Mouse (Mus musculus) embryonic facial prominence, embryonic 15.5 days (tissue): ENCODE data around the gene Rpl21. TPM values are rescaled to one million over a fixed set of nuclear protein-coding genes. Genes with fewer than 3 reads are reported as not detected.

Experiments used
- ATAC-seq: fragments of 200-750 bp; cut with Nextera tagmentation; 2 replicates; pipeline ENCODE4 v1.8.0; 2017; ENCODE audit warnings: low read depth, moderate TSS enrichment; ENCODE audit not compliant: insufficient number of reproducible peaks, low FRiP score, low TSS enrichment
- H3K27ac ChIP-seq: fragments of 300-500 bp; sonication (generic); replicated peaks from 2 replicates; pipeline ENCODE4 v1.5.1; 2015; ENCODE audit warnings: mild to moderate bottlenecking, inconsistent platforms
- H3K27me3 ChIP-seq: fragments of 300-500 bp; sonication (generic); 2 replicates; pipeline ENCODE4 v1.6.1; 2015; ENCODE audit warnings: inconsistent platforms
- H3K36me3 ChIP-seq: fragments of 300-500 bp; sonication (generic); 2 replicates; pipeline ENCODE4 v1.6.1; 2015; ENCODE audit warnings: mild to moderate bottlenecking, inconsistent platforms
- H3K4me1 ChIP-seq: fragments of 300-500 bp; sonication (generic); 2 replicates; pipeline ENCODE4 v1.6.1; 2015; ENCODE audit warnings: inconsistent platforms
- H3K4me2 ChIP-seq: fragments of 300-500 bp; sonication (generic); replicated peaks from 2 replicates; pipeline ENCODE4 v1.6.1; 2015; ENCODE audit warnings: mild to moderate bottlenecking, inconsistent platforms
- H3K4me3 ChIP-seq: fragments of 300-500 bp; sonication (generic); replicated peaks from 2 replicates; pipeline ENCODE4 v1.5.1; 2015; ENCODE audit warnings: mild to moderate bottlenecking, inconsistent platforms
- H3K9ac ChIP-seq: fragments of 300-500 bp; sonication (generic); 2 replicates; pipeline ENCODE4 v1.6.1; 2015; ENCODE audit warnings: inconsistent platforms
- H3K9me3 ChIP-seq: fragments of 300-500 bp; sonication (generic); replicated peaks from 2 replicates; pipeline ENCODE4 v1.6.1; 2016; ENCODE audit warnings: inconsistent platforms
- WGBS: fragments of 180-500 bp; shearing (Covaris S2); methylation state at CpG from one replicate; pipeline ENCODE4 v1.1.7; 2015; 5-methylcytosine and 5-hydroxymethylcytosine counted together
- polyA plus RNA-seq: library from polyadenylated mRNA; unstranded; fragments of >200 nt; fragmentation: Nextera tagmentation; extraction: Ambion mirVana; gene quantifications from 2 replicates; pipeline ENCODE4 v1.2.1, GENCODE M21; 2015

Gene Rpl21
- polyA plus RNA-seq, result 545 and 547 TPM in 2 replicates

DNA sequence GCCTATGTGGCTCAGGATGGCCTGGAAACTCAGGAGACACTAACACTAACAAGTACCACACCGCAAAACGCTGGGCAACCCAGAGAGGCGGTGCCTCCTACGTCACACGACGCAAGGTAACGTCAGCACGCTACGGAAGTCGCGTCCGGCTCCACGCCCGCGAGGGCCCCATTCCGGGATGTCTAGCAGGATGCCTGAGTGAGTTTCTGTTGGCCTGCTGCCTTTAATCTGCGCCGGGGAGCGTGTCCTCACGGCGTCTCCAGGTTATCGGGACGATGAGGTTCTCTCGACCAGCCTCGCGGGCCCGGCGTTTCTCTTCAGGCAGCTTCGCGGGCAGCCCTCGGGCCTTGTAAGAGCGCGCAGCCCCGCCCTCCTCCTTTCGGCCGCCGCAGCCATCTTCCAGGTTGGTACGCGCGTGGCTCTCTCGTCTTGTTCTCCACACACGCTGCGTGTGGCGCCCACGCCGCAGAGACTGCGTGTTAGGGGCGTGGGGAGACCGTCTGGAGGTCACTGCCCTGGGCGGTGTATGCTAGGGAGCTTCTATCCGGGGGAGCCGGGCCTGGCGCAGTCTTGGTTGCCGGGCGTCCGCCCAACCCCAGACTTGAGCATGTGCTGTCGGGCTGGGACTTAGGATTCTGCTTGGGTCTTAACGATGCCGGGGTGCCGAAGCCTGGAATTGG is at the start of gene Rpl21:
Gene Rpl21, plus strand, starts transcription at position 122 of the 680 bp plus-strand sequence.
- H3K27ac ChIP-seq, result peak within 1 kb of the TSS; percentile 92
- H3K4me3 ChIP-seq, result peak within 1 kb of the TSS; percentile 96
- H3K27me3 ChIP-seq, result no peaks in the 10 kb centered on the region
- no peaks in the 10 kb centered on the region for H3K9me3 ChIP-seq
- under 1% methylated on average over 60 of the region's 60 CpGs for WGBS
- peak within 1 kb of the TSS; percentile 62 for H3K4me2 ChIP-seq
- peaks cover 19% of the 10 kb centered on the region for H3K4me1 ChIP-seq
- peak; percentile 97 for ATAC-seq
- H3K9ac ChIP-seq, result peak within 1 kb of the TSS; percentile 96
- peaks cover 38% of the 10 kb centered on the region for H3K36me3 ChIP-seq

GRCm38 (mm10) chr5:146783300-146783699 is 49.4 kb upstream of the Rpl21 start:
- H3K27me3 ChIP-seq, result no peaks in the 10 kb centered on the region
- no peak overlapping the region for H3K4me3 ChIP-seq
- H3K9me3 ChIP-seq, result no peaks in the 10 kb centered on the region
- WGBS, result 85% methylated on average over 10 of the region's 10 CpGs
- H3K4me2 ChIP-seq, result no peak overlapping the region
- H3K27ac ChIP-seq, result no peak overlapping the region
- H3K36me3 ChIP-seq, result peaks cover 7% of the 10 kb centered on the region
- ATAC-seq, result no peak
- no peak overlapping the region for H3K9ac ChIP-seq
- 0 out of 2 replicates have a peak, but pooled peaks cover 8% of the 10 kb centered on the region for H3K4me1 ChIP-seq

DNA sequence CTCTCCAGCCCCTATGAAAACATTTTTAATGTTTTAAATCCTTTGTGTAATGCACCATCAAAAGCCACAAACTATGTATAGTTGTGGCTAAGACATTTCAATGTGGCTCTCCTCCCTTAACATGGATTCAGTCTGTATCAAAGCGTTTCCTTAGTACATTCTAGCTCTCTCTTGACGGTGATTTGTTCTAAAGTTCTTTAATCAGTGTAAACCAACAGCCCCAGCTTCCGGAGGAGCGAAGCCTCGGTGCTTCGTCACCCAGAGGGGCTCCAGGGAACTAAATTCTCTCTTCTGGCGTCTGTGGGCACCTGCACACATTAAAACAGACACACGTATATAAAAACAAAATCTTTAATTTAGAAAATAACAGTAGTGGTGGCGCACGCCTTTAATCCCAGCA is 48.8 kb upstream of the Rpl21 start:
- 90% methylated on average over 10 of the region's 10 CpGs for WGBS
- ATAC-seq, result no peak
- no peak overlapping the region for H3K4me2 ChIP-seq

GRCm38 (mm10) chr5:146786123-146786522 is 46.6 kb upstream of the Rpl21 start:
- no peak overlapping the region for H3K4me2 ChIP-seq
- H3K4me1 ChIP-seq, result peaks cover 22% of the 10 kb centered on the region
- no peak overlapping the region for H3K9ac ChIP-seq
- ATAC-seq, result no peak
- no peak overlapping the region for H3K4me3 ChIP-seq
- H3K27me3 ChIP-seq, result no peaks in the 10 kb centered on the region
- H3K27ac ChIP-seq, result no peak overlapping the region
- no peaks in the 10 kb centered on the region for H3K9me3 ChIP-seq
- peaks cover 7% of the 10 kb centered on the region for H3K36me3 ChIP-seq
- WGBS, result 77% methylated on average over 8 of the region's 8 CpGs

More for the DNA sequence above, 48.8 kb upstream of the Rpl21 start:
- H3K4me1 ChIP-seq, result 0 out of 2 replicates have a peak, but pooled peaks cover 8% of the 10 kb centered on the region
- no peak overlapping the region for H3K9ac ChIP-seq
- no peak overlapping the region for H3K27ac ChIP-seq
- peaks cover 7% of the 10 kb centered on the region for H3K36me3 ChIP-seq
- H3K27me3 ChIP-seq, result no peaks in the 10 kb centered on the region
- no peak overlapping the region for H3K4me3 ChIP-seq
- no peaks in the 10 kb centered on the region for H3K9me3 ChIP-seq

- H3K4me2 ChIP-seq, result no peak overlapping the region
- H3K27me3 ChIP-seq, result no peaks in the 10 kb centered on the region
- H3K36me3 ChIP-seq, result no peaks in the 10 kb centered on the region
- no peak for ATAC-seq
- peaks cover 40% of the 10 kb centered on the region for H3K4me1 ChIP-seq
- no peak overlapping the region for H3K4me3 ChIP-seq
- H3K9ac ChIP-seq, result no peak overlapping the region
- no peak overlapping the region for H3K27ac ChIP-seq
- WGBS, result 72% methylated on average over 9 of the region's 9 CpGs
- no peaks in the 10 kb centered on the region for H3K9me3 ChIP-seq
Observed at GRCm38 (mm10) chr5:146789413-146789812, 43.3 kb upstream of the Rpl21 start.

DNA sequence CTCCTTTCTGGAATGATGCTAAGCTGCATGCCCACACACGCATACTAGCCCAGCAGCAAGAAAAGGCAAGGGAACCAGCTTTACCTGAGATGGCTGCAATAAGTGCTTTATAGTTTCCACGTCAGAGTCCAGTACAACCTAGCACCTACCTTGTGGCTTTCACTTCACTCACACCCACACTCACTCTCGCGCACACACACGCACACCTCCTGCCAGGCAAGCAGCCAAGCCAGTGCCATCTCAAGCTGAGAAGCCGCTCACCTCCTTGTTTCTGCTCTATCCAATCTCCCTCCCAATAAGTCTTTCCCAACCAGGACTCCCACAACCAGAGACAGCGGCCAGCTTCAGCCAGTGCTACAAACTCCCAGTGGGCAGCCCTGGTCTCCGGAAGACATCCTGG is 41.7 kb upstream of the Rpl21 start:
- peaks cover 45% of the 10 kb centered on the region for H3K4me1 ChIP-seq
- H3K9ac ChIP-seq, result no peak overlapping the region
- H3K27me3 ChIP-seq, result no peaks in the 10 kb centered on the region
- no peaks in the 10 kb centered on the region for H3K9me3 ChIP-seq
- no peak overlapping the region for H3K27ac ChIP-seq
- H3K4me3 ChIP-seq, result no peak overlapping the region
- H3K4me2 ChIP-seq, result no peak overlapping the region
- no peak for ATAC-seq
- no peaks in the 10 kb centered on the region for H3K36me3 ChIP-seq
- 65% methylated on average over 8 of the region's 8 CpGs for WGBS

DNA sequence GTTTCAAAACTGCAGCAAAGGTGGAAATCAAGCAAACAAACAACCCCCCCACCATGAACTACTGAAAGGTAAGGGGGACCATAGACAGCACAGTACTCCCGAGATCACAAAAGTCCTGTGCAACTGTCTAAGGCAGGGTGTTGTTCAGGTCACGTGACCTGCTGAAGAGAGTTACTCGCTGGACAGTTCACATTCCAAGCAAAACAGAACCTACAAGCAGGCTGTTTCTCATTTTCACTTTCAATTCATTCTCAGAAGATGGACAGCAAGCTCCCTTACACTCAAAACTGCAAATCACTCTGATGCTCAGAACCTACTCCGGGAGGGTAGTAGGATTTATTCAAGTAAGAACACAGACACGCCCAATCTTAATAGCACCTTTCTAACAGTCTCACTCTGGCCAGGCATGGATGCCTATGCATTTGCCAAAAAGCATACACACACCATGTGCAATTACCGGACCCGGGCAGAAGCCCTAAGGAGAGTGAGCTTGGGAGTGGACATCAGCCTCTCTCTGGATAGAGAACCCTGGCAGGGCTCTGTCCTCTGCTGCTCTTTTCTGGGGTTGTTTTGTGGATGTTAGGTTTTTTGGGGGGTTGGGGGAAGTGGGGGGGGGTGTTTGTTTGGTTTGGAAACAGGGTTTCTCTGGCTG is 40.4 kb upstream of the Rpl21 start:
- no peak overlapping the region for H3K9ac ChIP-seq
- ATAC-seq, result no peak
- H3K4me1 ChIP-seq, result peaks cover 45% of the 10 kb centered on the region
- H3K9me3 ChIP-seq, result no peaks in the 10 kb centered on the region
- no peak overlapping the region for H3K4me2 ChIP-seq
- 59% methylated on average over 7 of the region's 7 CpGs for WGBS
- no peaks in the 10 kb centered on the region for H3K27me3 ChIP-seq
- no peaks in the 10 kb centered on the region for H3K36me3 ChIP-seq
- no peak overlapping the region for H3K4me3 ChIP-seq
- H3K27ac ChIP-seq, result no peak overlapping the region

- Histone ChIP-seq H3K36me3 (no peaks in the 10 kb centered on the region), H3K4me1 (peaks cover 45% of the 10 kb centered on the region), H3K4me3 (peak overlapping the region; percentile 94), H3K27me3 (no peaks in the 10 kb centered on the region), H3K27ac (peak overlapping the region; percentile 92), H3K9ac (peak overlapping the region; percentile 82), H3K9me3 (no peaks in the 10 kb centered on the region), H3K4me2 (peak overlapping the region; percentile 68)
- 2% methylated on average over 18 of the region's 18 CpGs for WGBS
- ATAC-seq, result no peak
Observed at GRCm38 (mm10) chr5:146793630-146794083, 39.0 kb upstream of the Rpl21 start.

- under 1% methylated on average over 70 of the region's 83 CpGs for WGBS
- Histone ChIP-seq H3K4me1 (peaks cover 45% of the 10 kb centered on the region), H3K4me2 (peak overlapping the region; percentile 68), H3K36me3 (no peaks in the 10 kb centered on the region), H3K4me3 (peak overlapping the region; percentile 94), H3K27me3 (no peaks in the 10 kb centered on the region), H3K27ac (peak overlapping the region; percentile 92), H3K9me3 (no peaks in the 10 kb centered on the region), H3K9ac (peak overlapping the region; percentile 82)
- ATAC-seq, result peak; percentile 54
Observed at GRCm38 (mm10) chr5:146794084-146794852, 38.4 kb upstream of the Rpl21 start.

DNA sequence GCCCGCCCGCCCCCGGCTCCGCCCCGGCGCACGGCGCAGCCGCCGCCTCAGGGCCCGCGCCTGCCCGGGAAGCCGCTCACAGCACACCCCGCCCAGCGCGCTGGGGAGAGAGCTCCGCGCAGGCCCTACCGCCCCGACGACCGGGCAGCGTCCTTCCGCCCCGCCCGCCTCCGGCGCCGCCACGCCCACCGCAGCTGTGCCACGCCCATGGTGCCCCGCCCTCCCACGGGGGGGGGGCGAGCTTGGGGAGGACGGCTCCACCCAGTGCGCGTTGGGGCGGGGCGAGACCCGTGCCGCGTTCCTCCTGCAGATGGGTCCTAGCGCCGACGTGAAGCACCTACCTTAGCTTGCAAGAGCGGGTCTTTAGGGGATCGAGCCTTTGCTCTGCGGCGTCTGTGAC is 37.8 kb upstream of the Rpl21 start, which contains the start of gene Usp12:
Gene Usp12, minus strand, starts transcription at position 154 of the 400 bp plus-strand sequence.
- peak within 1 kb of the TSS; percentile 92 for H3K27ac ChIP-seq
- H3K9ac ChIP-seq, result peak within 1 kb of the TSS; percentile 82
- under 1% methylated on average over 41 of the region's 51 CpGs for WGBS
- H3K4me2 ChIP-seq, result peak within 1 kb of the TSS; percentile 68
- ATAC-seq, result peak; percentile 98
- no peaks in the 10 kb centered on the region for H3K9me3 ChIP-seq
- peak within 1 kb of the TSS; percentile 94 for H3K4me3 ChIP-seq
- no peaks in the 10 kb centered on the region for H3K27me3 ChIP-seq
- no peaks in the 10 kb centered on the region for H3K36me3 ChIP-seq
- H3K4me1 ChIP-seq, result peaks cover 40% of the 10 kb centered on the region

- H3K27me3 ChIP-seq, result no peaks in the 10 kb centered on the region
- no peaks in the 10 kb centered on the region for H3K36me3 ChIP-seq
- H3K4me1 ChIP-seq, result peaks cover 34% of the 10 kb centered on the region
- 71% methylated on average over 13 of the region's 13 CpGs for WGBS
- ATAC-seq, result no peak
- no peak overlapping the region for H3K9ac ChIP-seq
- H3K27ac ChIP-seq, result no peak overlapping the region
- no peak overlapping the region for H3K4me3 ChIP-seq
- H3K9me3 ChIP-seq, result no peaks in the 10 kb centered on the region
- H3K4me2 ChIP-seq, result no peak overlapping the region
Observed at GRCm38 (mm10) chr5:146795728-146796127, 37.0 kb upstream of the Rpl21 start.
